Mouse (Mus musculus) MEL (cell line): ENCODE measurements at regions not wholly inside any gene's neighbourhood (a gene's known extent, or its start where the extent isn't known, plus 50 kb on each side); places are given as distances from the start of the nearest gene placed in this dataset.

ENCODE experiments used
- GABPA ChIP-seq: IDR thresholded peaks from 2 replicates; pipeline ENCODE4 v1.6.1; 2012; ENCODE audit warnings: low read depth, mild to moderate bottlenecking, inconsistent platforms, low read length, improper control_type of control experiment, moderate library complexity
- MAX ChIP-seq: IDR thresholded peaks from 2 replicates; pipeline ENCODE4 v1.6.1; 2011; ENCODE audit warnings: low read length, improper control_type of control experiment
- NELFE ChIP-seq: IDR thresholded peaks from 2 replicates; pipeline ENCODE4 v1.6.1; 2011; ENCODE audit warnings: low read depth, low read length, improper control_type of control experiment

- no peak for TF ChIP-seq GABPA
- TF ChIP-seq NELFE = no peak
- TF ChIP-seq MAX = no peak
These were observed 118.0 kb upstream of the Fam3c start for GRCm38 (mm10) chr6:22474011-22474410.
